Mouse (Mus musculus) intestine, postnatal 0 days (tissue): ENCODE measurements around the gene Mzf1. TPM values are rescaled to one million over a fixed set of nuclear protein-coding genes. Genes with fewer than 3 reads are reported as not detected.

Source experiments
- ATAC-seq: fragments of 200-750 bp; cut with Nextera tagmentation; 2 replicates; pipeline ENCODE4 v1.8.0; 2017; ENCODE audit warnings: mild to moderate bottlenecking, moderate TSS enrichment, moderate library complexity
- H3K27ac ChIP-seq: fragments of 300-500 bp; sonication (generic); 2 replicates; pipeline ENCODE4 v1.5.1; 2014; ENCODE audit warnings: mild to moderate bottlenecking, low read depth, low read length, moderate library complexity
- H3K27me3 ChIP-seq: fragments of 300-500 bp; sonication (generic); replicated peaks from 2 replicates; pipeline ENCODE4 v1.6.1; 2014; ENCODE audit warnings: low read length, mixed read lengths; ENCODE audit not compliant: control insufficient read depth, insufficient read depth
- H3K36me3 ChIP-seq: fragments of 300-500 bp; sonication (generic); 2 replicates; pipeline ENCODE4 v1.6.1; 2014; ENCODE audit warnings: mild to moderate bottlenecking, moderate library complexity; ENCODE audit not compliant: control insufficient read depth, insufficient read depth
- H3K4me1 ChIP-seq: fragments of 300-500 bp; sonication (generic); replicated peaks from 2 replicates; pipeline ENCODE4 v1.6.1; 2014; ENCODE audit warnings: antibody characterized with exemption, low read length, mixed read lengths; ENCODE audit not compliant: control insufficient read depth, insufficient read depth
- H3K4me2 ChIP-seq: fragments of 300-500 bp; sonication (generic); replicated peaks from 2 replicates; pipeline ENCODE4 v1.6.1; 2014; ENCODE audit warnings: low read depth, mild to moderate bottlenecking, moderate library complexity
- H3K4me3 ChIP-seq: fragments of 300-500 bp; sonication (generic); 2 replicates; pipeline ENCODE4 v1.5.1; 2014; ENCODE audit warnings: low read depth, low read length
- H3K9ac ChIP-seq: fragments of 300-500 bp; sonication (generic); 2 replicates; pipeline ENCODE4 v1.6.1; 2014; ENCODE audit warnings: mild to moderate bottlenecking, low read depth, low read length
- H3K9me3 ChIP-seq: fragments of 300-500 bp; sonication (generic); 2 replicates; pipeline ENCODE4 v1.6.1; 2016; ENCODE audit warnings: mixed run types; ENCODE audit not compliant: control insufficient read depth
- CTCF ChIP-seq: sonication (generic); IDR thresholded peaks from 2 replicates; pipeline ENCODE4 v1.5.1; 2016; ENCODE audit warnings: low read depth, mild to moderate bottlenecking, control low read depth, antibody characterized with exemption, moderate library complexity
- WGBS: fragments of 180-500 bp; shearing (Covaris S2); extraction: QIAGEN DNeasy Blood & Tissue Kit; methylation state at CpG from one replicate; pipeline ENCODE4 v1.1.7; 2014; 5-methylcytosine and 5-hydroxymethylcytosine counted together
- polyA plus RNA-seq: library from polyadenylated mRNA; unstranded; fragments of >200 nt; fragmentation: Nextera tagmentation; extraction: Ambion mirVana; gene quantifications from 2 replicates; pipeline ENCODE4 v1.2.1, GENCODE M21; 2015

Mzf1 gene
- polyA plus RNA-seq, 1 experiment from 2014 or later: 0.83 TPM

- WGBS: under 1% methylated on average over 32 of the region's 33 CpGs
- no peak for TF ChIP-seq CTCF
- Histone ChIP-seq H3K4me2 (peak overlapping the region; percentile 79), H3K4me3 (peak overlapping the region; percentile 81), H3K9me3 (no peaks in the 10 kb centered on the region), H3K36me3 (peaks cover 13% of the 10 kb centered on the region; the same call in 1 of the 2 replicates), H3K9ac (peak overlapping the region; percentile 96), H3K4me1 (0 out of 2 replicates have a peak, but pooled peaks cover 6% of the 10 kb centered on the region), H3K27me3 (no peaks in the 10 kb centered on the region), H3K27ac (peak overlapping the region; percentile 99)
- ATAC-seq: peak; percentile 22
Measured at GRCm38 (mm10) chr7:13037366-13037765, 17.2 kb downstream of the Mzf1 start.

GRCm38 (mm10) chr7:13036806-13037205 is 17.8 kb downstream of the Mzf1 start:
- no peak for ATAC-seq
- WGBS: 25% methylated on average over 4 of the region's 4 CpGs

GRCm38 (mm10) chr7:13035211-13035855 is 19.2 kb downstream of the Mzf1 start:
- Histone ChIP-seq H3K4me2 (peak overlapping the region; percentile 84), H3K4me1 (0 out of 2 replicates have a peak, but pooled peaks cover 6% of the 10 kb centered on the region), H3K9me3 (no peaks in the 10 kb centered on the region), H3K4me3 (no peak overlapping the region), H3K9ac (no peak overlapping the region), H3K27me3 (no peaks in the 10 kb centered on the region), H3K36me3 (peaks cover 33% of the 10 kb centered on the region), H3K27ac (peak overlapping the region; percentile 95)
- no peak for ATAC-seq
- 0 out of 2 replicates have a peak, but pooled peaks have one; percentile 5 for TF ChIP-seq CTCF
- 76% methylated on average over 17 of the region's 17 CpGs for WGBS

More at GRCm38 (mm10) chr7:13036806-13037205, 17.8 kb downstream of the Mzf1 start:
- peak overlapping the region; percentile 96 for H3K9ac ChIP-seq
- H3K9me3 ChIP-seq: no peaks in the 10 kb centered on the region
- H3K4me1 ChIP-seq: 0 out of 2 replicates have a peak, but pooled peaks cover 6% of the 10 kb centered on the region
- no peak for TF ChIP-seq CTCF
- H3K36me3 ChIP-seq: peaks cover 19% of the 10 kb centered on the region
- H3K27me3 ChIP-seq: no peaks in the 10 kb centered on the region
- H3K4me2 ChIP-seq: peak overlapping the region; percentile 79
- H3K27ac ChIP-seq: peak overlapping the region; percentile 99; the same call in 1 of the 2 replicates
- peak overlapping the region; percentile 81 for H3K4me3 ChIP-seq

GRCm38 (mm10) chr7:13034148-13034977 is 20.2 kb downstream of the Mzf1 start, which contains the start of gene Chmp2a:
Gene Chmp2a (minus strand): TSS chr7:13034807.
- WGBS: under 1% methylated on average over 44 of the region's 45 CpGs
- ATAC-seq: peak; percentile 49
- Histone ChIP-seq H3K4me1 (0 out of 2 replicates have a peak, but pooled peaks cover 6% of the 10 kb centered on the region), H3K27me3 (no peaks in the 10 kb centered on the region), H3K9me3 (no peaks in the 10 kb centered on the region), H3K4me3 (peak within 1 kb of the TSS; percentile 69), H3K27ac (peak within 1 kb of the TSS; percentile 95), H3K4me2 (peak within 1 kb of the TSS; percentile 84), H3K9ac (peak within 1 kb of the TSS; percentile 85), H3K36me3 (peaks cover 43% of the 10 kb centered on the region)
- no peak for TF ChIP-seq CTCF

GRCm38 (mm10) chr7:13033451-13034147 is 21.0 kb downstream of the Mzf1 start:
- WGBS: 34% methylated on average over 13 of the region's 13 CpGs
- TF ChIP-seq CTCF: no peak
- peak overlapping the region; percentile 85 for H3K9ac ChIP-seq

More at GRCm38 (mm10) chr7:13033451-13034147, 21.0 kb downstream of the Mzf1 start:
- Histone ChIP-seq H3K27ac (peak overlapping the region; percentile 95; the same call in 1 of the 2 replicates), H3K9me3 (no peaks in the 10 kb centered on the region), H3K4me1 (0 out of 2 replicates have a peak, but pooled peaks cover 4% of the 10 kb centered on the region), H3K4me2 (peak overlapping the region; percentile 84), H3K36me3 (peaks cover 51% of the 10 kb centered on the region), H3K4me3 (peak overlapping the region; percentile 69), H3K27me3 (no peaks in the 10 kb centered on the region)
- no peak for ATAC-seq
